Mouse (Mus musculus) cerebellum, adult 2 months (tissue): Measurements from ENCODE around the gene Fam214a.

ENCODE experiments used
- CTCF ChIP-seq: fragments of 200-500 bp; IDR thresholded peaks from 2 replicates; pipeline ENCODE4 v1.5.1; 2011; ENCODE audit warnings: low read depth, mild to moderate bottlenecking, control low read depth, low read length, moderate library complexity, borderline replicate concordance; ENCODE audit not compliant: insufficient read depth
- POLR2A ChIP-seq: fragments of 200-500 bp; IDR thresholded peaks from 2 replicates; pipeline ENCODE4 v1.6.1; 2011; ENCODE audit warnings: low read length, control low read depth, borderline replicate concordance; ENCODE audit not compliant: insufficient read depth

GRCm38 (mm10) chr9:74951491-74951890 is 1.2 kb upstream of the Fam214a start:
- TF ChIP-seq POLR2A (no peak), CTCF (no peak)
